Mouse (Mus musculus): Measurements from ENCODE around the gene Fmo5.

Fmo5 gene

DNA sequence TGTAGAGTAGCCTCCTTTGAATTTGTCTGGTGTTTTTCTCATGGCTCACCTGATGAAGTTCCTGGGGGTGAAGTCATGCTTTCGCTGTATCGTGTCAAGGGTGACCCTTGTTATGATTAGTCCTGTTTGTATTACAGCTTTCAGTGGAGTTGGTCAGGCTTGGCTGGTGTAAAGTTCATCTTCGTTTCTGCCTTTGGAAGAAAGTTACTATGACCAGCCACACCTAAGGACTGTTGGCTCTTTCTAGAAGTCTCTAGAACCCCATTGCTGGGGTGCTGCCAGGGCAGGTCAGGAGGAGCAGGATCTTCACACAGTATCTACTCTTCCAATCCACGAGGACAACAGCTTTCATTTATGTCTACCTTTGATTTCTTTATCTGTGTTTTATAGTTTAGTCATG, 4.9 kb downstream of the Fmo5 start:
- no peak for DNase-seq

DNA sequence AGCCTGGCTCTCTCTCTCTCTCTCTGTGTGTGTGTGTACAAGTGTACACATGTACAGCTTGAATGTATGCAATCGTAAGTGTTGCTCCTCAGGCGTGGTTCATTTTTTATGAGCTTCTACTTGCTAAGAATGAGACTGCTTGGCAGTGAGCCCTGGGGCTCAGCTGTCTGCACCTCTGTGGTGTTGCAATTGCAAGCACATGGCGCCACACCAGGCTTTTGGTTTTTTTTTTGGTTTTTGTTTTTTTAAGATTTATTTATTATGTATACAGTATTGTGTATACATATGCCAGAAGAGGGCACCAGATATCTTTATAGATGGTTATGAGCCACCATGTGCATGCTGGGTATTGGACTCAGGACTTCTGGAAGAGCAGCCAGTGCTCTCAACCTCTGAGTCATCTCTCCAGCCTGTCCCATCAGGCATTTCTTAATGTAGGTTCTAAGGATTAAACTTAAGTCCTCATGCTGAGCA, 5.7 kb downstream of the Fmo5 start:
- DNase-seq, result no peak

DNA sequence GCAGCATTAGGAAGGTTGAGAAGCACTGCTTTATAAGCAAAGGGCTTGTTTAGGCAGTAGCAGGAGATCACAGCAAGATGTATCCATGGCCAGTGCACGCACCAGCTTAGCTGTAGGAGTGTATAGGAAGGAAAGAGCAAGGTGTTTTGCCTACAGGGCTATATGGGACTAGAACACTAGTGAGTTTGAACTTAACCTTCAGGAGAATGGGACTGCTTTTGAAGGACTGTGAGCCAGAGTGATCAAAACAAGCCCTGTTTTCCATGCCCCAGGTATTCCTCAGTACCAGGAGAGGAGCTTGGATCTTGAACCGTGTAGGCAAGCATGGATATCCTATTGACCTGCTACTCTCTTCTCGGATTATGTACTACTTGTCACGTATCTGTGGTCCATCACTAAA, 12.8 kb downstream of the Fmo5 start:
- no peak for DNase-seq

DNA sequence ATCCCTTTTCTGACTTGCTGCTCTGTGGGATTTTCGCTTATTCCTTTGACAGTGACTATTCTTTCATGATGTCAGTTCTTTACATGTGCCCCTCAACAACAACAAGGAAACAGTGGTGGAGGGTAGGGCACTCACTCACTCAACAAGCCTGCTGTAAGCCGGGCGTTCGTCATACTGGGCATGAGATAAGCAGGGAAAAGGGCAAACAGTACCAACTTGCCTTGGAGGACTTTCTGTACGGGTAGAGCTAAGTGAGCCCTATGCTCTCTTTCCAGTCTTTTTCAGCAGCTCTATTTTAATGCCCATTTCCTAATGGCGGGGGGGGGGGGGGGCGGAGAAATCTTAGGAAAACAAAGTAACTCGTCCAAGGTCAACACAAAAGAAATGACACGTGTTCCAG, 13.4 kb downstream of the Fmo5 start:
- no peak for DNase-seq

DNA sequence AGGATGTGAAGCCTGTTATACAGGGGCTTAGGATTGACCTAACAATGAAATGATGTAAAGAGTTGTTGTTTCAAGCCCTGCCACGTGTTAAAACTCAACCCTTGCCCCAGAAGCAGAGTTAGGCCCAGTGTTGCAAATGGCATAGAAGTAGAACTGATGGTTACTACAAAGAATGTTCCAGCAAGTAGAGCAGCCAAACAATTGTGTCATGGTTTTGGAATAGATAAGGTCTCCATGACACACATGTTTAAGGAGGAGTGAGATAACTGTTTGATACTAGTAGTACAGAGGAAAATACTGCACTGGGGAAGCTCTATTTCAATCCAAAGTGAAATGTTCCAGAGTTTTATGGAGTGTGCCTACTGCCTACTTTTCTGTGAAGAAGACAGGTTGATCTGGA, 19.9 kb downstream of the Fmo5 start:
- DNase-seq, result no peak

DNA sequence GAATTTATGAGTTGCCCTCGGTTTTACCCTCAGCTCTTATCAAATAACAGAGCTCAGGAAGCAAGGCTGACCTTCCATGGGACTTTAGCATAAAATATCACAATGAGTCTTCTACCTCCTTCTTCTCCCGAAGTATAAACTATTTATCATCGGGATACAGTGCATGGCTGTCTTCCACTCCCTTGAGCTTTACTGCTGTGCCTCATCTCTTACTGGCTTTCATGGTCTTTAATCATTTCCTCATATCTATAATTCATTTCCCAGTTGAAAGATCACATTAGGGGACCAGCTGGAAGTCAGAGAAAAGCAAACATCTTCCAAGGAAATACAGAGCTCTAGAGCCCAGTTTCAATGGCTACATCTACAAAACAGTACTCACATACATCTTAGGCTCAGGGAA, 20.4 kb downstream of the Fmo5 start:
- no peak for DNase-seq

DNA sequence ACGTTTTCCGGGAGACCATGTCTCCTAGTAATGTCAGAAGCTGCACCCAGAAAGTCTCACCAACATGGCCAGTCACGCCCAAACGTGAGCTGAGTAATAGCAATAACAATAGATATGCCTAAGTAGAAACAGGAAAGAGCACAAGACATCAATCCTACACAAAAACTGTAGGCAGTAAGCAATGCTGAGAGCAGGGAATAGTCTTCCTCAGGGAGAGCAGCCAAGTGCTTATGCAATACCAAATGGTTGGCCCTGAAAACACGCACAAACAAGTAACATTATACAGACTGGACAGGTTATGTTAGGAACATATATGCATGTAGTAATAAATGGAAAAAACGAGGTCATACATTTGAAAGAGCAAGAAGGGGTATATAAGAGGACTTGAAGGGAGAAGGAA, 20.9 kb downstream of the Fmo5 start:
- DNase-seq, result no peak

DNA sequence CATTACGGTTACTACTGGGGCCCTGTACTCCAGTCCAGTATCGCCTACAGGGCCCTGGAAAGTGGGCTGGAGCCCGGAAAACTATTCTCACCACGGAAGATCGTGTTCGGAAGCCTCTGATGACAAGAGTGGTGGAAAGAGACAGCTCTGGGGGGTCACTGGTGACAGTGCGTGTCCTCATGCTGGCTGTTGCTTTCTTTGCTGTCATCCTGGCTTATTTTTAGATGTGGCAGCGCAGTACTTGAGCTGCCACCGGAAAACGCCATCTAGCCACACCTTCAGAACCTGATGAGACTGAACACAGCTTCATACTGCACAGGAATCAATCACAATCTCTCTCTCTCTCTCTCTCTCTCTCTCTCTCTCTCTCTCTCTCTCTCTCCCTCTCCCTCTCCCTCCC, 23.0 kb downstream of the Fmo5 start:
- no peak for DNase-seq

DNA sequence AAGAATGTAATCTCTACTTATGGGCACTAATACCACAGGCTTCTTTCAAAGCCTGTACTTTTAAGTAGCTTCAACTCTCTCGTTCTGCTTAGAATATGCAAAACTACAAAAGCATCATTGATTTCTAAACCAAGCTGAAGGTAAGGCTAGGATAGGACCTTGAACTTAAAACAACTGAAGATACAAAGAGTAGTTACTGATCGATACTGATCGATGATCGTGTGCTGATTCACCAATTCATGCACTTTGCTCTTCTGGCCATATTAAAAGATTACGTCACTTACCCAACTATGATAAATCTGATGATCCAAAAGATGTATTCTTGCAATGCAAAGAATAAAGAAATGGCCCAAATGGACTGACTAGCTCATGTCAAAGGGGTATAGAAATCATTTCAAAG, 25.2 kb downstream of the Fmo5 start:
- DNase-seq, result no peak

DNA sequence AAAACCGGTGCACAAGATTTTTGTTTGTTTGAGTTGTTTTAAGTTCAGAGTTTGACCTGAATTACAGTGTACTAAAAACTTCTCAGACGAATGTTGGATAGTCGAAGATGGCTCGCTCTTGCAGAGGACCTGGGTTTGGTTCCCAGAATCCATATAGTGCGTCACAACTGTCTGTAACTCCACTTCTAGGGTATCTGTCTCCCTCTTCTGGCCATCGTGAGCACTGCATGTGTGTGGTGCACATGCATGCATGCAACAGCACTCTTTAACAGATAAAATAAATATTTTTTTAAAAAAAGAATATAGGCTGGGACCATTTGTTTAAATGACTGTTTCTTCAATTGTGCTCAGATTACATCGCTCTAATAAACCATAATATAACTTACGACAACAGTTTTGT, 26.3 kb downstream of the Fmo5 start:
- DNase-seq, result no peak

DNA sequence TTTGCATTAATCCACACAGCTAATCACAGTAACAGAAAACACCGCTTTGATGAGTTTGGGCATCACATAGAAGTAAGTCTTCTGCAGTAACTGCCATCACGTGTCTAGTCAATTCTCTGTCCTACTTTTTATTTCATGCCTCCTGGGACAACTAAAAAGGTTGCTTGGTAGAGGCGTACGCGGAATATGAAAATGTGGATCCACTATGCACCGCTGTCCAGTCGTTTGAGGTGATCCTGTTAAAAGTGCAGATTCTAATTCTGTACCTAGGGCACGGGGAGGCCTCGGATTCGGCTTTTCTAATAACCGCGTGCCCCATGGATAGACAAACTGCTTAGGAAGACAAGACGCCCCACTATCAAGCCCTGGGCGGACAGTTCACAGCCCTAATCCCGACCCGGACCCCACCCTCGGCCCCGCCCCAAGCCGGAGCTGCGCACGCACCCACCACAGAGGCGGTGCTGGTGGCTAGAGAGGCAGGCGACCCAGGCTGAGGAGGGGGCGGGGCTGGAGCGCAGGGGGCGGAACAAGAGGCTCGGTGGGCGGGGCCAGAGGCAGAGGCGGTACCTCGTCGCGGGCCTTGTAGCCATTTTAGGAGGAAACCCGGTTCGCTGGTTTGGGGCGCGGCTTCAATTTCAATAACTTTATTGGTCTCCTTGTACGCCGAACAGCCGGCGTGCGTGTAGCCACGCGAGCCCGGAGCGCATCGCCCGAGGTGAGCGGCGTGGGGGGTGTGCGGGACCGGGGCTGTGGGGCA, 29.2 kb downstream of the Fmo5 start, which contains the start of gene Prkab2:
TSS of gene Prkab2 (plus strand) at position 539 of the 757 bp plus-strand sequence.
- peak; percentile 96 for DNase-seq

DNA sequence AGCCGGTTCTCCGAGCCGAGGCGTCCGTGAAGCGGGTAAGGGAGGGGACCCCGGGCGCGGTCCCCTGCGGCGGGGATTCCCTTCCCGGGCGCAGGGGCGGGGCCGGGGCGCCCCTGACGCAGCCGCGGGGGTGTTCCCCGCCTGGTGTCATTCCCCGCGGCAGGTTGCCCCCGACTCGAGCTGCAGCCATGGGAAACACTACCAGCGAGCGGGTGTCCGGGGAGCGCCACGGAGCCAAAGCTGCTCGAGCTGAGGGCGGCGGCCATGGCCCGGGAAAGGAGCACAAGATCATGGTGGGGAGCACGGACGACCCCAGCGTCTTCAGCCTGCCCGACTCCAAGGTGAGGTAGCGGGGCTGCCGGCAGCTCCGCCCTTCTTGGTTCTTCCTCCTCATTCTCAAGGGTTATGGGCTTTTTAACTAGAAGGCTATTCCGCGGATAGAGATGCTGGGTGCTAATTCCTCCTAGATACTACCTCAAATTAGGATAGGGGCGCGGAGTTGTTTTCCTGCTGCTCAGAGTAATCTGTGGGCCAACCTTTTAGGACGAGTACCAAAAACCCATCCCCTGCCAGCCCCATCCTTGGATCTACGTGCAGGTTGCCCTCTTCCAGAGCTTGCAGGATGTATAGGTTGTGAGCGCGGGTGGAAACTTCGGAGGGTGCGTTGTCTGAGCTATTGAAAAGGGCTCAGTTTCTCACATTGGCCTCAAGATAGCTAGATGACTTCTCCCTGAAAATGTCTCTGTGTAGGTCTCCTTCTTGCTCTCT, 30.0 kb downstream of the Fmo5 start:
- peak; percentile 19 for DNase-seq

DNA sequence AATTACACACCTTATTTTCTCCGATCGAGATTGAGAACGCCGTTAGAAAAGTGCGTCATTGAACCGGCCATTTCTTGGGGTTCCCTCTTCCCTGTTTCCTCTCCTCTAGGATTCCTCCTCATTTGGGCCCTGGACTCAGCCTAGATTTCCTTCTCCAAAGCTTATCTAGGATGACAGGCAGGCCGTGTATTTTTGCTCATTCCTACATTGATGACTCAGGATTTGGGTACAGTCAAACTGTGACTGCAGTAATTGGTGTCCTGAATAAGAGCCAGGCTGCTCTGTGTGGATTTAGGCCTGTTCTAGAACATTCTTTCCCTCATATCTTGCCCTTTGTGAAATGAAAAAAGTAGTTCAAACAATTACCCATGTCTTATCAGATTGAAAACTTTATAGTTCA, 31.1 kb downstream of the Fmo5 start:
- DNase-seq, result no peak

DNA sequence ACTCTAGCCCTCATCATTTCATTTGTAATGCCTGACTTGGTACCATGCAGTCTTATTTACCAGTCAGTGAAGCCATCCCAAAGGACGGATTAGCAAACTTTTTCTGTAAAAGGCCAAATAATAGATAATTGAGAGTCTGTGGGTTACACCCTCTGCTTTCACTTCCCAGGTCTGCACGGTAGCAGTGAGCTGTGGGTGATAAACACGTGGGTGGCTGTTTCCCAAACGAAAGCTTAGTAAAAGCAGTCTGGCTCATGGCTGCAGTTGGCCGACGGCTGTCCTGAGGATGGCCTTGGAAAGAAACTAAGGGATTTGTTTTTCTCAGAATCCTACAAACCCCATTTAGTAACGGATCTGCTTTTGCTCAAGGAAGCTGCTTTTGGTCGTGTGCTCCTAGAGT, 32.6 kb downstream of the Fmo5 start:
- no peak for DNase-seq

DNA sequence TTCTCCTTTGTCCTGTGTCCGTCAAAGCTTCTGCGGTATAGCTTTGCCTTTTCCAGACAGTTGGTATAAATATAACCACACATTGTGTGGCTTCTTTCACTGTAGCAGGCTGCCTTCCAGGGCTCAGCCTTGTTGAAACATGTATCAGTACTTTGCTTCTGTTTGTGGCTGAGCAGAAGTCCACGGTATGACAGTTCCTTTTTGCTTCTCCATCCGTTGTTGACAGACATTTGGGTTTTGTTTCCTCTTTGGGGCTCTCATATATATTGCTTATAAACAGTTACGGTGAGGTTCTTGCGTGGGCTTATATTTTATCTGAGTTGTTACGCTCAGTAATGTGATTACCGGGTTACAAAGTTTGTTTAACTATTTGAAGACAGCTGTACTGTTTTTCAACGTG, 36.9 kb downstream of the Fmo5 start:
- DNase-seq, result no peak

DNA sequence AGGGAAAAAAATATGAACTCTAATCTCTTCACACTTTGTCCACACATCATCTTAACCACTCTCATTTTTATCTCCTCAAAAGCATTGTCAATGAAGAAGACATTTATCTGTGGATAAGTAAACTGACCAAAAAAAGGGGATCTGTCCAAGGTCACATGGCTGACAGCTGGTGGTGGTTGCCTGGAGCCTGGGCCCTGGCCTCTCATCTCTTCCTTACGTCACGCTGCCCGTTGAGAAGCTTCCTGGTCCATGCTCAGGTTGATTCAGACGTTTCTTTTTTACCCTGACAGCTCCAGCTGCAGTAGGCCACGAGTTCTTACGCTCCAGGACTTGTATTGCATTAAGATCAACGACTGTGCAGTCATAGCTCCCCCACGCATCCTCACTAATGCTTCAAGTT, 37.5 kb downstream of the Fmo5 start:
- no peak for DNase-seq

DNA sequence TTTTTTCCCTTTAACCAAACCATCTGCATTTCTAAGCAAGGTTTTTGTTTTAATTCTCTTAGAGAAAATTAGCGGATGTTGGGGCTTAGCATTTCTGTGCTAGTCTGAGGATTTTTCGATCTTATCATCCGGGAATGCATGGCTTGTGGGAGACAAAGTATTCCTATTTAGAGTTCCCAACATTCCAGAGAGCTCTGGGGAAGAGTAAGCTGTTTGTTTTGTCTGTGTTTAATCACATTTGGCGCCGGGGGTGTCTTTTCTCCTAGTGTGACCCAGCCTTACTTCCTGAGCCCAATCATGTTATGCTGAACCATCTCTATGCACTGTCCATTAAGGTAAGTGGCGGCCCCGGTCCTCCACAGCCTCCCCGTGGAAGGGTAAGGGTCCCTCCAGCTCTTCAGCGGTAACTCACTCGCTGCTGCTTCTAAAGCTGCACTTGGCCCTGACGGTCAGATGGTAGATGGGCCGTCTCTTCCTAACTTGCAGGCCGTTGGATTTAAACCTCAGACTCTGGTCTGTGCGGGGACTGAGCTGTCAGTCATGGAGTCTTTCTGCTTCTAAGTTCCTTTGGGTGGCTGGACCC, 38.6 kb downstream of the Fmo5 start:
- no peak for DNase-seq

DNA sequence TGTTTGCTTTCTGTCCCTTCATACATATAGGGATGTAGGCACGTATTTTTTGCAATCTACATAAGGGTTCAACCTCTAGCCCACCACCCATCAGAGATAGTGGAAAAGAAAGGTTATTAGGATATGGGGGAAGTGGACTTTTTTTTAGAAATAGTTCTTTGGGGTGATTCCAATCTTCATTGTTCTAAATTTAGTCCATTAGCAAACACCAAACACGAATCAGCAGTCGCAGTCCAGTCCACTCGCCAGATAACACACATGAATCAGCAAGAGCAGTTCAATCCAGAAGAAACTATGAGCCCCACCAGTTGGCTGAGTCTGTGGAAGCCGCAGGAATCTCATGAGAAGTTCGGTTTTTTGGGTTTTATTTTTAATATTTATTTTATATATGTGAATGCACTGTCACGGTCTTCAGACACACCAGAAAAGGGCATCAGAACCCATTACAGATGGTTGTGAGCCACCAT, 46.1 kb downstream of the Fmo5 start, which contains the start of gene Gm17651:
TSS of gene Gm17651 (minus strand) at position 51 of the 467 bp plus-strand sequence.
- no peak for DNase-seq

DNA sequence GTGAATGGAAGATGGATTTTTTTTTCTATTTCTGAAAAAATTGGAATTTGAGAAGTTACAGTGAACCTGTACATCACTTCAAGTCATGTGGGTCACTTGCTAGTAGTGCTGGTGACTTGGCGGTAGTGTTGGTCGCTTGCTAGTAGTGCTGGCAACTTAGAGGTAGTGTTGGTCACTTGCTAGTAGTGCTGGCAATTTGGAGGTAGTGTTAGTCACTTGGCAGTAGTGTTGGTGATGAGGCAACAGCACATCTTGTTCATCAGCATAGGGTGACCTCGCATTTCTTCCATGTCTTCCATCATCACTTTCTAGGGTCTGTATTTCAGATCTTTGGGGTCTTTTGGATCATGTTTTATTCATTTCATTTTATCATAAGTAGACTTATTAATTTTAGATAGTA, 47.5 kb downstream of the Fmo5 start:
- DNase-seq, result no peak

DNA sequence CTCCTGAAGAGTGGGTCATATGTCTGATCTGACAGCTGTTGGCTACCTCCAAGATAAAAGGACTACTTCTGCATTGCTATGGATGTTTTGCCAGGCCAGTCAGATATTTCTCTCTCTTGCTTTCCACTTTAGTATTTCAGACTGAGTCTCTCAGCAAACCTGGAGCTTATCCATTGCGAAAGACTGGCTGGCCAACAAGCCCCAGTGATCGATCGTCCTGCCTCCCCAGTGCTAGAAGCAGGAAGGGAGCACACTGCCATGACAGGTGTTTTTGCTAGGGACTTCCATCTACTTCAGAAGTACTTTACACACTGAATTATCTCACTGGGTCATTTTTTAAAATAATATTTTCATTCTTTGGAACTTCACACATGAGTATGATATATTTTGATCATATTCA, 49.8 kb downstream of the Fmo5 start:
- no peak for DNase-seq

DNA sequence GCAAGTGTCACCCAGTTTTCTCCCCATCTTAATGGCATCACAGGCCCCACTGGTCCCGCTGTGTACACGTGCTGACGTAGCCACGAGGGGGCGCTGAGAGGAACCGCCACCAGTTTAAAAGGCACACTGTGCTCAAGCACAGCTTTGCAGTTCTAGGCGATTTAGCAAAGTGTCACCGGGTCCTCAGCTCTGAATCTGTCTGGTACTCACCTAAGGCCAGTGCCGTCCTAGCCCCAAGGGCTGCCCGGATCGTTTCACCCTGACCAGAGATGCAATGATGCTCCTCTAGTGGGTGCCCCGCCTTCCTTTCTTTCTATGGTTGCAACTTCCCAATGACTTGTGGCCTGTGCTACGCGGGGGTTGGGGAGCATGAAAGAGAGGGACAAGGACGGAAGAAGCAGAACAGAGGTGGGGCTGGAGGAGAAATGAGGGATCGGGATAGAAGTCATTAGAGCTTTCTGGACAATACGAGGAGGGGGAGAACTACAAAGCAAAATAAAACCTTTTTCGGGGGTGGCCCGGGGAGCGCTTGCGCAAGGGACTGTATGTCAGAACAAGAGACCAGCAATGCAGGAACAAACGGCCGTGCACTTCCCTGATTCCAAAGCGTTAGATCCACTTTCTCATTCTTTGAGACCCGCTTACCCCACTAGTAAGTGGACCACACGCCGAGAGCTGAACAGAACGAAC, 52.2 kb downstream of the Fmo5 start:
- peak; percentile 77 for DNase-seq

DNA sequence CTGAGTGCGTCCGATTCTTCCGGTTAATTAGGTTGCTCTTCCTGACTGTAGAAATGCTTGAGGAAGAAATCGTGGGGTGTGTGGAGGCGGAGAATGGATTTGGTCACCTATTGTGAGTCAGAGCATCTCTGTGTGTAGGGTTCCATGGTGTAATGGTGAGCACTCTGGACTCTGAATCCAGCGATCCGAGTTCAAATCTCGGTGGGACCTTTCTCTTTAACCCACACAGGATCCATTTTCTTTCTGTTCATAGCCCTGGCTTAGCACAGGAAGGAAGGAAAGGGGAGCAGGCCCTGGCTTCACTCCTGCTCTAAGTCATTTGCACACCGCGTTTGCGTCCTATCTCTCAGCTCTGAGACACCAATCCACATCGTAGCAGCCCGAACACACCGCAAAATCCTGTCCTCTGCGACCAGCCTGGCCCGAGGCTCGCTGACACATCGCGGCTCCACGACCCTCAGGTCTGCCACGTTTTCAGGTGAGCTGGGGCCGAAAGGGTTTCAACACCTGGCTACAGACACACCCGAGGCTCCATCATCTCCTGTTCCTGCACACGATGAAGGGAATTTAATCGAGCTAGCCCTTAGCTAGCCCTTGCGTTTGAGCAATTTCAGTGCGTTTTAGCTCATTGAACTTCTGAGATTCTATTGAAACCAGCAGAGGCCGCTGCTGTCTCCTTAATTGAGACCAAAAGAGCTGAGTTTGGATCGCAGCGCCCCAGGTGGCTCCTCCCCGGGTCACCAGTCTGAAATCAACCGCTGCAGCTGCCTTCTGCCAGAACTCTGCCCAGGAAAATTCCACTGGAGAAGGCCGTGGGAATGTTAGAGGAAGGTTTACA, 52.9 kb downstream of the Fmo5 start:
- DNase-seq, result peak; percentile 73
